Mouse (Mus musculus): Measurements from ENCODE around the gene Slc25a1.

GRCm38 (mm10) chr16:17891567-17891959, 36.5 kb downstream of the Slc25a1 start, which contains the start of gene Gm20518:
- TF ChIP-seq GATA1 (IDR thresholded peaks at IDR 0.05; ENCODE audit: borderline replicate concordance, low read length), result no peak
- no peak for TF ChIP-seq FLI1 (IDR thresholded peaks at IDR 0.05; ENCODE audit: low read length)
